Mouse (Mus musculus): ENCODE measurements around the gene Gm6890. TPM values are rescaled to one million over a fixed set of nuclear protein-coding genes. Genes with fewer than 3 reads are reported as not detected.
"Not testable (repeated sequence)": the region's sequence is repeated elsewhere in the genome, so short reads cannot be mapped to it uniquely, and the experiment has no call there.

Gm6890 gene
- not detected for total RNA-seq (2021)

- DNase-seq (ENCODE audit: extremely low spot score in 1 of 2, low spot score in 2 of 2); intact Hi-C loops (cut with DNase I): not testable (repeated sequence)
Measured at GRCm38 (mm10) chrX:74740627-74741026, at the start of gene Gm6890. TSS of gene Gm6890 (plus strand) at chrX:74740927.

- DNase-seq (ENCODE audit: extremely low spot score in 1 of 2, low spot score in 2 of 2); intact Hi-C loops (cut with DNase I): not testable (repeated sequence)
Measured at GRCm38 (mm10) chrX:74726195-74726594, 14.5 kb upstream of the Gm6890 start.

- DNase-seq (ENCODE audit: extremely low spot score in 1 of 2, low spot score in 2 of 2); intact Hi-C loops (cut with DNase I): not testable (repeated sequence)
Measured at GRCm38 (mm10) chrX:74770715-74771114, 30.0 kb downstream of the Gm6890 start.

Other genes starting within 250 kb of the Gm6890 start
- gene Olfr1326-ps1, start 166.0 kb upstream of the Gm6890 start, total RNA-seq (2021), result not detected
- not detected for gene Olfr1325, start 148.2 kb upstream of the Gm6890 start, total RNA-seq (2021)
- gene Gm5640, start 95.3 kb upstream of the Gm6890 start, total RNA-seq (2021), result under 1 TPM; 0.51 to 0.69 TPM
- gene Gm5936, start 96.3 kb downstream of the Gm6890 start, total RNA-seq (2021), result under 1 TPM in 1 of 2 experiments, not detected in 1; 0.21 TPM

Measured in left cerebral cortex, postnatal 10 days (tissue).